Mouse (Mus musculus) forebrain, embryonic 10.5 days (tissue): ENCODE measurements around the gene Slc9b2. TPM values are rescaled to one million over a fixed set of nuclear protein-coding genes. Genes with fewer than 3 reads are reported as not detected.

Experiments
- DNase-seq: peaks from one replicate; pipeline ENCODE4 v3.0.0-alpha.2; 2017; ENCODE audit warnings: low spot score; ENCODE audit errors: extremely low spot score
- H3K27ac ChIP-seq: fragments of 300-500 bp; sonication (generic); 2 replicates; pipeline ENCODE4 v1.5.1; 2016; ENCODE audit warnings: mild to moderate bottlenecking
- H3K27me3 ChIP-seq: fragments of 300-500 bp; sonication (generic); 2 replicates; pipeline ENCODE4 v1.6.1; 2016; ENCODE audit warnings: mild to moderate bottlenecking; ENCODE audit not compliant: poor library complexity, severe bottlenecking
- H3K36me3 ChIP-seq: fragments of 300-500 bp; sonication (generic); replicated peaks from 2 replicates; pipeline ENCODE4 v1.6.1; 2016; ENCODE audit warnings: mild to moderate bottlenecking, moderate library complexity
- H3K4me1 ChIP-seq: fragments of 300-500 bp; sonication (generic); 2 replicates; pipeline ENCODE4 v1.6.1; 2016
- H3K4me3 ChIP-seq: fragments of 300-500 bp; sonication (generic); 2 replicates; pipeline ENCODE4 v1.5.1; 2016; ENCODE audit warnings: mild to moderate bottlenecking, moderate library complexity
- H3K9me3 ChIP-seq: fragments of 300-500 bp; sonication (generic); 2 replicates; pipeline ENCODE4 v1.6.1; 2016; ENCODE audit warnings: mild to moderate bottlenecking, moderate library complexity
- WGBS: fragments of 180-500 bp; shearing (Covaris S2); methylation state at CpG from one replicate; pipeline ENCODE4 v1.1.7; 2016; 5-methylcytosine and 5-hydroxymethylcytosine counted together
- polyA plus RNA-seq: library from polyadenylated mRNA; unstranded; fragments of >200 nt; fragmentation: Nextera tagmentation; extraction: Ambion mirVana; gene quantifications from 2 replicates; pipeline ENCODE4 v1.2.1, GENCODE M21; 2016

The Slc9b2 gene
- polyA plus RNA-seq, 1 experiment from 2014 or later, result 5.6 TPM

DNA sequence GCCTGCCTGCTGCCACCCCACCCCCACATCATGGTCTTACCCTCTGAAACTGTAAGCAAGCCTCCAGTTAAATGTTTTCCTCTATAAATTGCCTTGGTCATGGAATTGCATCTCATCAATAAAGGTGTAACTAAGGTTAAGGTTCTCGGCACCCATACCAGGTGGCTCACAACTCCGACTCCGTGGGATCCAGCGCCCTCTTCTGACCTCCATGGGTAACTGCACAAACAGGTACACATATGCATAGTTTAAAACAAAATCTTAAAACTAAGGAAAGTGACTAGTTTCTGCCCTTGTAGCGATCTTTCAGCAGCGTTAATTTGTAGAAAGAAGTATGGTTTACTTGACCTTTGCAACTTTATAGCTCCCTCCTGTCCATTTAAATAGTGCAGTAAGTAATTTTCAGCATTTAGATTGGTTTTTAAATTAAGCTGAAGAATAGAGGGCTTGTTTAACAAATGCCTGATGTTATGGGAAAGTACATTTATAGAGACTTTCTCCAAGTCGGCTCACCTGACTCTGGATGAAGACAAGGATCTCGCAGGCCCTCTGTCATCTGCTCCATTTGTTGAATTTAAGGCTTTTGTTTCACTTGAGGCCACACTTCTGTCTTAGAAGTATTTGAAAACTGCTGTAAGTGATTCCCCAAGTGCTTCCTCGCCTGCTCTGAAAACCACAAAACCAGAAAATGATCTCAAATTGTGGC, 8.4 kb downstream of the Slc9b2 start:
- no peak for DNase-seq
- peaks cover 27% of the 10 kb centered on the region for H3K4me1 ChIP-seq
- H3K4me3 ChIP-seq, result no peak overlapping the region
- peaks cover 18% of the 10 kb centered on the region for H3K36me3 ChIP-seq
- 93% methylated on average over 9 of the region's 9 CpGs for WGBS
- H3K27ac ChIP-seq, result no peak overlapping the region
- H3K9me3 ChIP-seq, result peaks cover 18% of the 10 kb centered on the region
- no peaks in the 10 kb centered on the region for H3K27me3 ChIP-seq

DNA sequence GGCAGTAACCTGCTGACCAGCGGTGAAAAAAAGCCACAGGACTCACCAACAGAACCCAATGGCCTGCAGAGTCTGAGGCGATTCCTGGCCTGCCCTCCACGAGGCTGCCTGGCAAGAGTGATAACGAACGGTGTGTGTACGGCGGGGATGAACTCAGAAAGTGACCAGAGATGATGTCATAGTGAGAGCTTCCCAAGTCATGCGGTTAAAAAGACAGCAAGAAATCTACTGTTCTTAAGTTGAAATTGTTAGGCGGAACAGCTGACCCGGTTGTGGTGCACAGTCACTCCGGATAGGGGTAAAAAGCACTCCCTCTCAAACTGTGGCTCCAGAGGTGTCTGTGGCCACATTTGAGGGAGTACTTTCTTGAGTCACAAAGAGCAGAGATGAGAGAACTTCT, 10.8 kb downstream of the Slc9b2 start:
- peaks cover 18% of the 10 kb centered on the region for H3K9me3 ChIP-seq
- H3K4me3 ChIP-seq, result no peak overlapping the region
- no peak overlapping the region for H3K27ac ChIP-seq
- DNase-seq, result no peak
- H3K4me1 ChIP-seq, result peaks cover 11% of the 10 kb centered on the region
- WGBS, result 90% methylated on average over 11 of the region's 11 CpGs
- no peaks in the 10 kb centered on the region for H3K27me3 ChIP-seq
- peaks cover 18% of the 10 kb centered on the region for H3K36me3 ChIP-seq

GRCm38 (mm10) chr3:135324354-135324753, 16.9 kb downstream of the Slc9b2 start:
- DNase-seq, result peak; percentile 6

DNA sequence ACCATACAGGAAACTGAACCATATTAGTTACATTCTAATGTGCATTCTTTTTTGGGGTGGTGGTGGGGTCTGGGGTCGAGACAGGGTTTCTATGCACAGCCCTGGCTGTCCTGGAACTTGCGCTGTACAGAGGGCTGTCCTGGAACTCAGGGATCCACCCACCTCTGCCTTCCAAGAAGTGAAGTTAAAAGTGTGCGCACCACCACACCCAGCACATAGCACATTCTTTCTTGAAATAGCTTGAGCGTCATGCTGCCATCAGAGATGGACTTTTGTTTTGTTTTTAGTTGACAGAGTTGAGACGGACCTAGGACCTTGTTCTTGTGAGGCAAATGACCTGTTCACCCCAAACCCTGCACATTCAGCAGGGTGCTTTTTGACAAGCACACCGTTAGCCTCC, 19.7 kb downstream of the Slc9b2 start:
- 78% methylated on average over 6 of the region's 6 CpGs for whole genome bisulfite sequencing

More at GRCm38 (mm10) chr3:135324354-135324753, 16.9 kb downstream of the Slc9b2 start:
- H3K27ac ChIP-seq, result no peak overlapping the region
- 0 out of 2 replicates have a peak, but pooled peaks cover 2% of the 10 kb centered on the region for H3K36me3 ChIP-seq
- H3K4me1 ChIP-seq, result peaks cover 4% of the 10 kb centered on the region
- 71% methylated on average over 6 of the region's 6 CpGs for WGBS
- no peaks in the 10 kb centered on the region for H3K9me3 ChIP-seq
- no peaks in the 10 kb centered on the region for H3K27me3 ChIP-seq
- no peak overlapping the region for H3K4me3 ChIP-seq

DNA sequence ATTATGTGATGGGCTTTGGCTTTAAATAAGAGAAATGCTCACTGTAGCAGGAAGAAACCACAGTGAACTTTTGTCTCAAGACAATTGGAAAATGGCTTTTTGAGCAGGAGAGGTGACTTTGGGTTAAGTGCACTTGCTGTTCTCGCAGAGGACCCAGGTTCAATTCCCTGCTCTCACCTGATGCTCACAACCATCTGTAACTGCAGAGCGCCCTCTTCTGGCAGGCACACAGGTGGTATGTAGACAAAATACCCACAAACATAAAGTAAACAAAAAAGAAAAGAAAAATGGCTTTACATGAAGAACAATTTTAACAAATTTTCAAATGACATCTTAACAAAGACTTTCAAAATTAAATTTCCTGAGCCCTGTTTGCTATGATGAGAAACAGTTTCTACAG, 20.1 kb downstream of the Slc9b2 start:
- Histone ChIP-seq H3K27me3 (no peaks in the 10 kb centered on the region), H3K4me1 (peaks cover 9% of the 10 kb centered on the region), H3K36me3 (no peaks in the 10 kb centered on the region), H3K9me3 (no peaks in the 10 kb centered on the region), H3K27ac (no peak overlapping the region), H3K4me3 (no peak overlapping the region)
- WGBS, result 65% methylated on average over 2 of the region's 2 CpGs
- DNase-seq, result no peak

More for the DNA sequence above, 19.7 kb downstream of the Slc9b2 start:
- no peak overlapping the region for H3K4me3 ChIP-seq
- peaks cover 5% of the 10 kb centered on the region for H3K4me1 ChIP-seq
- H3K27me3 ChIP-seq, result no peaks in the 10 kb centered on the region
- no peak overlapping the region for H3K27ac ChIP-seq
- no peak for DNase-seq
- H3K36me3 ChIP-seq, result no peaks in the 10 kb centered on the region
- H3K9me3 ChIP-seq, result no peaks in the 10 kb centered on the region

- Histone ChIP-seq H3K36me3 (no peaks in the 10 kb centered on the region), H3K27me3 (no peaks in the 10 kb centered on the region), H3K9me3 (no peaks in the 10 kb centered on the region), H3K27ac (no peak overlapping the region), H3K4me3 (no peak overlapping the region), H3K4me1 (peaks cover 15% of the 10 kb centered on the region)
- DNase-seq, result peak; percentile 43
- 41% methylated on average over 3 of the region's 3 CpGs for WGBS
These were observed 21.1 kb downstream of the Slc9b2 start for GRCm38 (mm10) chr3:135328560-135328959.

- peaks cover 14% of the 10 kb centered on the region; the same call in 1 of the 2 replicates for H3K4me1 ChIP-seq
- no peak overlapping the region for H3K4me3 ChIP-seq
- DNase-seq, result no peak
- H3K36me3 ChIP-seq, result no peaks in the 10 kb centered on the region; the same call in 1 of the 2 replicates
- H3K9me3 ChIP-seq, result no peaks in the 10 kb centered on the region
- H3K27ac ChIP-seq, result no peak overlapping the region
- no peaks in the 10 kb centered on the region for H3K27me3 ChIP-seq
These were observed 25.2 kb downstream of the Slc9b2 start for GRCm38 (mm10) chr3:135332691-135333090.

- WGBS, result 45% methylated on average over 4 of the region's 4 CpGs
- H3K36me3 ChIP-seq, result no peaks in the 10 kb centered on the region; the same call in 1 of the 2 replicates
- no peaks in the 10 kb centered on the region for H3K27me3 ChIP-seq
- no peak overlapping the region for H3K4me3 ChIP-seq
- DNase-seq, result no peak
- peaks cover 14% of the 10 kb centered on the region; the same call in 1 of the 2 replicates for H3K4me1 ChIP-seq
- H3K9me3 ChIP-seq, result no peaks in the 10 kb centered on the region
- peak overlapping the region; percentile 17; the same call in 1 of the 2 replicates for H3K27ac ChIP-seq
These were observed 26.3 kb downstream of the Slc9b2 start for GRCm38 (mm10) chr3:135333763-135334162.

- DNase-seq, result no peak
- 84% methylated on average over 14 of the region's 14 CpGs for WGBS
- Histone ChIP-seq H3K36me3 (no peaks in the 10 kb centered on the region), H3K4me1 (no peaks in the 10 kb centered on the region), H3K27ac (no peak within 1 kb of the TSS), H3K27me3 (no peaks in the 10 kb centered on the region), H3K9me3 (no peaks in the 10 kb centered on the region), H3K4me3 (no peak within 1 kb of the TSS)
These were observed 40.3 kb downstream of the Slc9b2 start, which contains the start of gene Slc9b1 for GRCm38 (mm10) chr3:135347739-135348264. Gene Slc9b1, plus strand, starts transcription at chr3:135348029.

- no peaks in the 10 kb centered on the region for H3K4me1 ChIP-seq
- H3K36me3 ChIP-seq, result no peaks in the 10 kb centered on the region
- H3K27me3 ChIP-seq, result no peaks in the 10 kb centered on the region
- H3K4me3 ChIP-seq, result no peak overlapping the region
- H3K27ac ChIP-seq, result no peak overlapping the region
- no peaks in the 10 kb centered on the region for H3K9me3 ChIP-seq
- DNase-seq, result no peak
These were observed 41.5 kb downstream of the Slc9b2 start for GRCm38 (mm10) chr3:135349022-135349421.

GRCm38 (mm10) chr3:135351857-135352256, 44.4 kb downstream of the Slc9b2 start:
- H3K4me1 ChIP-seq, result no peaks in the 10 kb centered on the region
- no peak overlapping the region for H3K27ac ChIP-seq
- H3K4me3 ChIP-seq, result no peak overlapping the region
- no peaks in the 10 kb centered on the region for H3K36me3 ChIP-seq
- no peak for DNase-seq
- H3K27me3 ChIP-seq, result no peaks in the 10 kb centered on the region
- WGBS, result 91% methylated on average over 3 of the region's 3 CpGs
- no peaks in the 10 kb centered on the region for H3K9me3 ChIP-seq

DNA sequence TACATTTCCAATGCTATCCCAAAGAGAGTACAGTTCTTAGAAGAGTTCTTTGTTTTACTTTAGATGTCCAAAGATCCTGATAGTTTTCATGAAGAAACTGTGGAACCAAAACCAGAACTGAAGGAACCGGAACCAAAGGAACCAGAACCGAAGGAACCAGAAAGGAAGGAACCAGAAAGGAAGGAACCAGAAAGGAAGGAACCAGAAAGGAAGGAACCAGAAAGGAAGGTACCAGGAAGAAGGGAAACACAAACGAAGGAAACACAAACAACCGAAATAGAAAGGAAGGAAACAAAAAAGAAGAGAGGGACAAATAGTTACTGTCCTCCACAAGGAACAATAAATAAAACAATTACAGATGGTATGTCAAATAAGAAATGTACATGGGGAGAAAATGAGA, 49.9 kb downstream of the Slc9b2 start:
- DNase-seq, result no peak
- Histone ChIP-seq H3K4me3 (no peak overlapping the region), H3K9me3 (no peaks in the 10 kb centered on the region), H3K27ac (no peak overlapping the region), H3K4me1 (no peaks in the 10 kb centered on the region), H3K27me3 (no peaks in the 10 kb centered on the region), H3K36me3 (no peaks in the 10 kb centered on the region)
- WGBS, result 86% methylated on average over 4 of the region's 4 CpGs

DNA sequence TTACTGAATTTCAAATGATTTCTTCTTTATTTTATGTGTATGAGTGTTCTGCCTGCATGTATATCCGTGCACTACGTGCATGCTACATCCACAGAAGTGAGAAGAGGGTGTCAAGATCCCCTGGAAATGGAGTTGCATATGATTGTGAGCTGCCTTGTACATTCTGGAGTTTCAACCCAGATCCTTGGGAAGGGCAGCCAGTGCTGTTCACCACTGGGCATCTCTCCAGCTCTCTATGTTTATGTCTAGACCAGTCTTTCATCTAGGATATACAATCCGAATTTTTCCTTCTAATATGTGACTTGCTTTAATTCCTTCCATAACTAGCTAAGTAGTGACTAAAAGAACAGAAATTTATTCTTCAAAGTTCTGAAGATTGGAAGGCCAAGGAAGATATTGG, 68.3 kb downstream of the Slc9b2 start:
- Histone ChIP-seq H3K9me3 (no peaks in the 10 kb centered on the region), H3K4me3 (no peak overlapping the region), H3K4me1 (no peaks in the 10 kb centered on the region), H3K36me3 (no peaks in the 10 kb centered on the region), H3K27ac (no peak overlapping the region), H3K27me3 (no peaks in the 10 kb centered on the region)
- 83% methylated on average over 3 of the region's 3 CpGs for WGBS
- no peak for DNase-seq
